Mouse (Mus musculus) Muller cell, postnatal 12 days (primary cell): ENCODE measurements at regions not wholly inside any gene's neighbourhood (a gene's known extent, or its start where the extent isn't known, plus 50 kb on each side); places are given as distances from the start of the nearest gene placed in this dataset.

Experiments used
- DNase-seq: peaks from one replicate; pipeline ENCODE4 v3.0.0-alpha.2; 2015; ENCODE audit errors: inconsistent ontology term

- DNase-seq: no peak
Measured at GRCm38 (mm10) chr10:96786903-96787571, 170.2 kb downstream of the Btg1 start.

DNA sequence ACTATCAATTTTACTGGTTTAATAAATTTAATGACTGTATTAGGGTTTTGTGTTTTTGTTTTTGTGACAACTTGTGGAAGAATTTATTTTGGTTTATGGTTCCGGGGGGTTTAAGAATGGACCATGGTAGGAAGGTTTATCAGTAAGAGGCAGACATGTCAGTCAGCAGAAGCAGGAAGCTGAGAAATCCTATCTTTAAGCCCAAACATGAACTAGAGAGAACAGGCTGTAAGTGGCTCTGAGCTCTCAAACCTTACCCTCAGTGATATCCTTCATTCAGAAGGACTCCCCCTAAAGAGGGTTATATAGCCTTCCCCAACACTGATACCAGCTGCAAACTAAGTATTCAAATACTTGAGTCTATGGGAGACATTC, 170.8 kb downstream of the Btg1 start:
- DNase-seq: no peak

- no peak for DNase-seq
Measured at GRCm38 (mm10) chr10:96788352-96789016, 171.7 kb downstream of the Btg1 start.

GRCm38 (mm10) chr10:96797116-96797515, 180.3 kb downstream of the Btg1 start:
- DNase-seq: no peak

DNA sequence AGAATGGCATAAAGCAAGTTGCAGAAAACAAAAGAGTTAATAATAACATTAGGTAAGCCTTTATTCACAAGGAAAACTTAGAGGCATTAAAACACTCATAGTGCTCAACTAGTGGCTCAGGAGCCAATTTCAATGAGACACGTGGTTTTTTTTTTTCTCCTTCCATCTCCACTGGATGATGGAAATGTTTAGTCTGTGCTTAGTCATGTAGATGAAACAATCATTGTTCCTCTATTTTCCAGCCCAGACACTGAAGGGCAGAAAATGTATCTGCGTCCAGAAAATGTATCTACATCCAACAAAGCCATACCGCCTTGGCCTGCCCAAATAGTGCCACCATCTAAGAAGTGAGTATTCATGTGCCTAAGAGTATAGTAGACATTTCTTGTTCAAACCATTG, 184.0 kb downstream of the Btg1 start:
- DNase-seq: peak; percentile 63

DNA sequence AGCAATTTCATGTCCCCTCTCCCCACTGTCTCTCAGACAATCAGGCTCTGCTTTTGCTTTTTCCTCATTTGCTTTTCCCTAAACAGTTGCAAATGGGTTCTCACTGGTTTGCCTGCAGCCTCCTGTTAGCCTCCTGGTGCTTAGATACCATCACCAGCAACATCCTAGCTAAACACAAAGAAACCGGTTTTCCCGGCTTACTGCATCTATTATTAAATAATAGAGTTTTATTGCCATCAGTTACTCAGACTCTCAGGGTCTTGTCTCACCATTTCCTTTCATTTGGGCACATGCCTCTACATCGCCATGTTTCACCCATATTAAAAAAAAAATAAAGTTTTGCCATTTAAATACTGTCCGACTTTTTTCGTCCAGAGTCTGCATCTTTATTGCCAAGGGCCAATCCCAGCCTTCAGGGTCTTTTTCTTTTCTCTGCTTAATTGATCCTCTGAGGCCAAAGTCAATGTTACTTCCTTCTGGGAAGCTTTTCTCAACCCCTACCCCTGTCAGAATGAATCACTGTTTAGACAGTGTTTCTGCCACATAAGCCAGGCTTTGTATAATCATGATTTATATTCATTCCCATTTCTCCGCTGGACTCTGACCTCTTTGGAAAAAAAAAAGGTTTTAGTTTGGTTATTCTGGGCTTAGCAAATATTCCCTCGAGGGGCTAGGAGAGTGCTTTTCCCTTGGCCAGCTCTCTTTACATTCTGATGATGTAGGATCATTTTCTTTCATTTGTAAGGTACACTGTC, 187.4 kb downstream of the Btg1 start:
- DNase-seq: peak; percentile 10

DNA sequence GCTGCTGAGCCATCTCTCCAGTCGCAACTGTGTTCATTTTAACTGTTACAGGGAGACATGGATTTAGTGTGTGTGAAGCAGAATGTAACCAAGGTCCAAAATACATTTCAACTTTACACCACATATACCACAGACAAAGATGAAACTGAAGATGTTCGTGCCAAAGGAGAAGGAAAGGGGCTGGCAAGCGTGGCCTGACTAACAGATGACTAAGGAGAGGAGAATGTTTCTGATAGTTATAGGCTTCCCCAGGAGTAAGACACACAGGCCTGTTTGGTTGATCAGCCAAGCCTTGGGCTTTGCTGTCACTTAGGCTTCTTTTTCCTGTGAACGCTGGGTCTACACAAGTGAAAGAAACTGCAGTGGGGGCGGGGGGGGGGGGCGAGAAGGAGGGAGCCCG, 189.8 kb downstream of the Btg1 start:
- peak; percentile 77 for DNase-seq

DNA sequence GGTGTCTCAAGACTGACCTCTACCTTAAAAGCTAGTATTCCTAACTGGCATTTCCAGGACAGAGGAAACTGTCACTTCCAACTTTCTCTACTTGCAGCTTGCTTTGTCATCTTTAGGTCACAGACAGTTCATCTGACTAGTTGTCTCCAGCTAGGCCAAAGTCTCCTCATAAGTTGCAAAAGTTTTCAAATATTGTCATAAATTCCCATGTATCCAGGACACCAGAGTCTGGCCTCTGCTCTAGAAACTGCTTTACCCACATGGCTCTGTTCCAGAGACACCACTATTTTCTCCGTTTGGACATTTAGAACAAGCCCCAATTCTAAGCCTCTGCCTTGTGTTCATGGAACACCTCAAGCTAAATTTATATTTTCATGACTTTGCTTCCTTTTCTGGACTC, 205.0 kb downstream of the Btg1 start:
- DNase-seq: peak; percentile 38

DNA sequence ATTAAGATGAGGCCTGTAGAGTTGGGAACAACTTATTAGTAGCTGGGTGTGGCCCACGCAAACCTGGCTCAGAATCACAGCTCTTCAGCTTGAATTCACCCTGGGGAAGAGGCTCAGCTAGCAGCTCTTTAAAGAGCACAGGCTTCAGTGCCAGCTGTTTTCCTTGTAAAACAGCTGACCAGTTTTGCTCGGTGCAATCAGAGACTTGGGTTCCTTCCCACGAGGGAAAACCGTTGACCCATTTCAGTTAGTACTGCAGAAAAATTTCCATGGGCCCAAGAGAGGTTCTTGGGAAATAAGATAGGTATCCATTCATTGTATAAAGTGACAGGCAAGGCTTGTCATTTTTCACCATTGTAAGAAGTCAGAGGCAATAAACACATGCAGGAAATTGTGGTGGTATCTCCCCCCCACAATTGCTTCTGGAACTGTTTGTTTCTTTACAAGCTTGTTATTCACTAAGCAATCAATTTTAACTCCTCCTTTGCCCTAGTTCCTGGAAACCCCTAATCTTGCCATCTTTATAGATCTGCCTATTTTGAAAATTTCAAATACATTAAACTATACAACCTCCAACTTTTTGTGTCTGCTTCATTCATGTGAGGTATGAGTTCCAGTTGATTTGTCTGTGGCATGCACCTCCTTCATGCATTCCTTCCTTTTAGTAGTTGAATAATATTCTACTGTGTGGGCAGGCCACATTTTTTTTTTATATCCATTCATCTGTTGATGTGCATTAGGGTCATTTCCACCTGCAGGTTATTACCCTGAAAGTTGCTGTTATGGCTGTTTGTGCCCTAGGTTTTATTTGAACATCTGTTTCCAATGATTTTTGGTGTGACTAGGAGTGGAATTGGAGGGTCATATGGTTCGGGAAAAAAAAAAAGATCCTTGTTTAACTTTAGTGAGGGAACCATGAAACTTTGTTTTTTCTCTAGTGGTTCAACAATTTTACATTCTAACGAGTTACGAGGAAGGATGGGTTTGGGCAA, 205.8 kb downstream of the Btg1 start:
- DNase-seq: peak; percentile 25

- DNase-seq: no peak
Measured at GRCm38 (mm10) chr10:96826234-96826788, 209.5 kb downstream of the Btg1 start.

- DNase-seq: no peak
Measured at GRCm38 (mm10) chr10:96827971-96828370, 211.2 kb downstream of the Btg1 start.

GRCm38 (mm10) chr10:96828581-96829246, 211.9 kb downstream of the Btg1 start:
- peak; percentile 29 for DNase-seq

GRCm38 (mm10) chr10:96831071-96831470, 214.3 kb downstream of the Btg1 start:
- DNase-seq: no peak

DNA sequence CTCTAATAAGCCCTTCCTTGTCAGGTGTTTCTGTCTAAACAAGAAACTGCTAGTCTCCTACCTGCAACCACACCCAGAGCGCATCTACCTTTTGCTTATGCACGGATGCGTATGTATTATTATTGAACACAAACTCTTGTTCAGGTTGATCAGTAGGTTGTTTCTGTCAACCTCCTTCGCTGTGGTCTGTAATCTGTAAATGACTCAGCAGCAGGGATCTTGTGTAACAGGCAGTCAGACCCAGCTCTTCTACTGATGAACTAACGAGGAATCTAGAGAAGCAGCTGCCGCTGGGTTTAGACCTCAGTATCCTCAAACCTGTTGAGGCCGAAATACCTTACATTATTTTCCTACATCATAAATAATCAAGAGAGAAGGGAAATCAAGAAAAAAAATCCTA, 220.4 kb downstream of the Btg1 start:
- DNase-seq: no peak

DNA sequence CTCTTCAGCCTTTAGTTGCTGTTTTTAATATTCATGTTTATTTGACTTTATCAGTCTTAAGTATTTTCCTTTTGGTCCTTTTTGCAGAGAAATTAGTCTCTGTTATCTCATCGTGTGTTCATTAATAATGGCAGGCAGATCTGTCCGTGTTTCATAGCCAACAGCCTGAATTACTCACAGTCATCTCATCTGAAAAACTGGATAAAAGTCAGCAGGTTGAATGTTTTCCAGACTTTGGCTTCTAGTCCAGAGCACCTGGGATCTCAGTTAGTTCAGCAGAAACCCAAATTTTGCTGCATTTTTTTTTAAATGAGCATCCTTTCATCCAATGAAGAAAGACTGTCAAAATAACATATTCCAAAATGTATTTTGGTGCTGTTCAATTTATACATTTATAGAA, 224.3 kb downstream of the Btg1 start:
- DNase-seq: no peak

DNA sequence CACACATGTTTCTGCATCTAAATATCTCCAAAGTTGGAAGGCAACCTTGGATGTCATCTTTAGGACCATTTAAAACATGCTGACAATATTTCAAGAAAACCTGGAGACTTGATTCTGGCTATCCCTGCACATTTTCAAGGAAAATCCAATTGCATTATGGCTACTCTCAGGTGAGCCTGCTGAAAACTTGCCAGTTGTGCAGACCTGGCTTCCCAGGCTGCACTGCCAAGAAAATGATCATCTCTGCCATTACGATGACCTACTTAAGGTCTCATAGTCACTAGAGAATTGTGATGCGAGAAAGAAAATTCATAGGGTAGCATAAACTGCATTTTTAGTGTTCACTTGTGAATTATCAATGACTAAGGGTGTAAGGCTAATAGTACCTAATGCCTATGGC, 225.2 kb downstream of the Btg1 start:
- no peak for DNase-seq

- no peak for DNase-seq
Measured at GRCm38 (mm10) chr10:96845906-96846305, 229.1 kb downstream of the Btg1 start.

DNA sequence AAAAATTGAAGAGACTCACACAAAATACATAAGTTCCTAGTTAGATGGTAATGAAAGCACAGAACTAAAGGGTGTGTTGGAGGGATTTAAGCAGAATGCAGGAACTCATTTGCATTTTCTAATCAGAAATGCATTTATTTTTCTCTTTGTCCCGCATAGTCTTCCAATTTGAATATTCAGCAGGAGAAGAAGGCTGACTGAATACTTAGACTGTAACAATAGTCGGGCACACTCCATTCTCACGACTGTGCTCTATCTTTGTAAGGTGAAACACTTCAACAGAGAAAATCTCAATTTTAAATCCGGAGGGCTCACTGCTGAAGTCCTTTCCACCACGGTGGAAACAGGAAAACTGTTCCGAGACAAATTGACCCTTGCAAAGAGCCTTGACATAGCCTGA, 230.2 kb downstream of the Btg1 start:
- DNase-seq: no peak

DNA sequence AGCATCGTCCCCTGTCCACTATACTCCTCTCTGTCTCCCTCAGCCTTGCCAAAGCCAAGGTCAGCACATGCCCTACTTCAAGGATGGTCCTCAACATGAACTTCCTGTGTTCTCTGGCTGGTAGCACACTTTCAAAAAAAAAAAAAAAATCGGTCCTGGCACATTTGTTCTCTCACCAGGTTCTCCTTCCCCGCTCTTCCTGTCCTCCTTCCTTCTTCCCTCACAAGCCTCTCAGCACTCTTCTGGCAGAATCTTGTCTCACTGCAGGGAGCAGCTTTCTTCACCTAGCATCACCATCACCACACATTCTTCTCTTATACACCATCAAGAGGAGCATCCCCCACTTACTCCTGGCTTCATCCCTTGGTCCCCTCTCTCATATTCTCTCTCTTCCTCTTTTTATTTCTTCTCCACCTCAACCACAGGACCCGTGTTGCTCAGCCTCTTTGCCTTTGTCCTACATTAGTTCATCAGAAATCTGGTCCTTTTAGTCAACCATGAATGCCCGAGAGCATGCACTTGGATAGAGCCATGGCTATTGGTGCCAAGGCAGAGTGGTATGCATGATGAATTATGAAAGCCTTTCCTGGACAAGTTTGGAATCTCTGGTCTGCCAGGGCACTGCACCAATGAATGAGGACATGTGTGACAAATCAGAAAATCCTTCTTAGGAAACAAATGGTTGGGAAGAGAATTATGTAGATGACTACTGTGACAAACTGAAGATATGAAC, 230.8 kb downstream of the Btg1 start:
- peak; percentile 94 for DNase-seq

GRCm38 (mm10) chr10:96848496-96848895, 231.7 kb downstream of the Btg1 start:
- DNase-seq: no peak
